Mouse (Mus musculus) heart, embryonic 13.5 days (tissue): ENCODE measurements around the gene Pidd1. TPM values are rescaled to one million over a fixed set of nuclear protein-coding genes. Genes with fewer than 3 reads are reported as not detected.

Experiments used
- ATAC-seq: fragments of 200-750 bp; cut with Nextera tagmentation; 2 replicates; pipeline ENCODE4 v1.8.0; 2017; ENCODE audit warnings: moderate TSS enrichment; ENCODE audit not compliant: insufficient number of reproducible peaks, low FRiP score, low TSS enrichment; ENCODE audit errors: extremely low read depth
- H3K27ac ChIP-seq: fragments of 300-500 bp; sonication (generic); replicated peaks from 2 replicates; pipeline ENCODE4 v1.5.1; 2015; ENCODE audit warnings: moderate library complexity, mild to moderate bottlenecking, inconsistent platforms
- H3K27me3 ChIP-seq: fragments of 300-500 bp; sonication (generic); replicated peaks from 2 replicates; pipeline ENCODE4 v1.6.1; 2015; ENCODE audit warnings: mild to moderate bottlenecking, inconsistent platforms
- H3K36me3 ChIP-seq: fragments of 300-500 bp; sonication (generic); 2 replicates; pipeline ENCODE4 v1.6.1; 2015; ENCODE audit warnings: mild to moderate bottlenecking, inconsistent platforms
- H3K4me1 ChIP-seq: fragments of 300-500 bp; sonication (generic); 2 replicates; pipeline ENCODE4 v1.6.1; 2015; ENCODE audit warnings: inconsistent platforms
- H3K4me2 ChIP-seq: fragments of 300-500 bp; sonication (generic); 2 replicates; pipeline ENCODE4 v1.6.1; 2015; ENCODE audit warnings: inconsistent platforms, mild to moderate bottlenecking, moderate library complexity
- H3K4me3 ChIP-seq: fragments of 300-500 bp; sonication (generic); 2 replicates; pipeline ENCODE4 v1.5.1; 2015; ENCODE audit warnings: moderate library complexity, mild to moderate bottlenecking, inconsistent platforms
- H3K9ac ChIP-seq: fragments of 300-500 bp; sonication (generic); 2 replicates; pipeline ENCODE4 v1.6.1; 2015; ENCODE audit warnings: inconsistent platforms, mild to moderate bottlenecking, moderate library complexity
- H3K9me3 ChIP-seq: fragments of 300-500 bp; sonication (generic); 2 replicates; pipeline ENCODE4 v1.6.1; 2016; ENCODE audit warnings: inconsistent platforms
- WGBS: fragments of 180-500 bp; shearing (Covaris S2); methylation state at CpG from one replicate; pipeline ENCODE4 v1.1.7; 2015; ENCODE audit warnings: mixed read lengths; 5-methylcytosine and 5-hydroxymethylcytosine counted together
- polyA plus RNA-seq: library from polyadenylated mRNA; unstranded; fragments of >200 nt; fragmentation: Nextera tagmentation; extraction: Ambion mirVana; gene quantifications from 2 replicates; pipeline ENCODE4 v1.2.1, GENCODE M21; 2015

Gene Pidd1
- polyA plus RNA-seq, 1 experiment from 2014 or later, result 8.1 TPM

GRCm38 (mm10) chr7:141481498-141482401, 37.9 kb upstream of the Pidd1 start:
- no peak for ATAC-seq
- Histone ChIP-seq H3K4me2 (peak overlapping the region; percentile 95), H3K4me1 (peaks cover 52% of the 10 kb centered on the region), H3K9ac (peak overlapping the region; percentile 80), H3K27me3 (peaks cover 13% of the 10 kb centered on the region), H3K27ac (no peak overlapping the region), H3K9me3 (no peaks in the 10 kb centered on the region), H3K36me3 (0 out of 2 replicates have a peak, but pooled peaks cover 10% of the 10 kb centered on the region), H3K4me3 (peak overlapping the region; percentile 65)
- under 1% methylated on average over 81 of the region's 81 CpGs for WGBS

- Histone ChIP-seq H3K4me1 (peaks cover 59% of the 10 kb centered on the region), H3K36me3 (0 out of 2 replicates have a peak, but pooled peaks cover 6% of the 10 kb centered on the region), H3K4me2 (peak overlapping the region; percentile 95), H3K4me3 (peak overlapping the region; percentile 65), H3K27me3 (peaks cover 13% of the 10 kb centered on the region), H3K27ac (no peak overlapping the region), H3K9me3 (no peaks in the 10 kb centered on the region), H3K9ac (peak overlapping the region; percentile 80; the same call in 1 of the 2 replicates)
- no peak for ATAC-seq
- WGBS, result 10% methylated on average over 10 of the region's 10 CpGs
Measured at GRCm38 (mm10) chr7:141480842-141481497, 37.1 kb upstream of the Pidd1 start.

- Histone ChIP-seq H3K9me3 (no peaks in the 10 kb centered on the region), H3K27ac (peak overlapping the region; percentile 98), H3K4me1 (peaks cover 67% of the 10 kb centered on the region), H3K4me3 (0 out of 2 replicates have a peak overlapping the region, but pooled peaks have one; percentile 88), H3K27me3 (peaks cover 13% of the 10 kb centered on the region), H3K4me2 (peak overlapping the region; percentile 95), H3K9ac (peak overlapping the region; percentile 62), H3K36me3 (no peaks in the 10 kb centered on the region)
- WGBS, result 43% methylated on average over 5 of the region's 5 CpGs
- ATAC-seq, result no peak
Measured at GRCm38 (mm10) chr7:141478270-141478748, 34.5 kb upstream of the Pidd1 start.

GRCm38 (mm10) chr7:141477578-141478269, 33.9 kb upstream of the Pidd1 start:
- no peak for ATAC-seq

GRCm38 (mm10) chr7:141476981-141477370, 33.2 kb upstream of the Pidd1 start:
- no peak for ATAC-seq
- peak overlapping the region; percentile 95 for H3K4me2 ChIP-seq
- H3K9ac ChIP-seq, result peak overlapping the region; percentile 91
- H3K36me3 ChIP-seq, result peaks cover 10% of the 10 kb centered on the region
- peaks cover under 1% of the 10 kb centered on the region; the same call in 1 of the 2 replicates for H3K27me3 ChIP-seq
- peak overlapping the region; percentile 88 for H3K4me3 ChIP-seq
- peak overlapping the region; percentile 98 for H3K27ac ChIP-seq
- H3K4me1 ChIP-seq, result peaks cover 64% of the 10 kb centered on the region
- no peaks in the 10 kb centered on the region for H3K9me3 ChIP-seq
- 12% methylated on average over 7 of the region's 7 CpGs for WGBS

More at GRCm38 (mm10) chr7:141477578-141478269, 33.9 kb upstream of the Pidd1 start:
- Histone ChIP-seq H3K36me3 (peaks cover 2% of the 10 kb centered on the region), H3K4me2 (peak overlapping the region; percentile 95), H3K27ac (peak overlapping the region; percentile 98), H3K4me3 (peak overlapping the region; percentile 88), H3K4me1 (peaks cover 69% of the 10 kb centered on the region), H3K27me3 (peaks cover 8% of the 10 kb centered on the region), H3K9ac (peak overlapping the region; percentile 91), H3K9me3 (no peaks in the 10 kb centered on the region)
- WGBS, result 36% methylated on average over 4 of the region's 4 CpGs

GRCm38 (mm10) chr7:141476226-141476980, 32.6 kb upstream of the Pidd1 start:
- peaks cover 15% of the 10 kb centered on the region for H3K36me3 ChIP-seq
- H3K4me3 ChIP-seq, result peak overlapping the region; percentile 88
- H3K9me3 ChIP-seq, result no peaks in the 10 kb centered on the region
- peak overlapping the region; percentile 95 for H3K4me2 ChIP-seq
- H3K4me1 ChIP-seq, result peaks cover 60% of the 10 kb centered on the region
- WGBS, result 2% methylated on average over 17 of the region's 17 CpGs
- no peaks in the 10 kb centered on the region for H3K27me3 ChIP-seq
- peak; percentile 47 for ATAC-seq
- H3K9ac ChIP-seq, result peak overlapping the region; percentile 91
- peak overlapping the region; percentile 98 for H3K27ac ChIP-seq

GRCm38 (mm10) chr7:141475805-141476158, 32.0 kb upstream of the Pidd1 start:
- Histone ChIP-seq H3K4me2 (peak overlapping the region; percentile 95), H3K4me3 (peak overlapping the region; percentile 88), H3K4me1 (peaks cover 54% of the 10 kb centered on the region), H3K9ac (peak overlapping the region; percentile 91), H3K36me3 (peaks cover 22% of the 10 kb centered on the region), H3K27ac (peak overlapping the region; percentile 98), H3K9me3 (no peaks in the 10 kb centered on the region), H3K27me3 (no peaks in the 10 kb centered on the region)
- no peak for ATAC-seq
- under 1% methylated on average over 12 of the region's 12 CpGs for WGBS

- peaks cover 51% of the 10 kb centered on the region for H3K4me1 ChIP-seq
- H3K4me3 ChIP-seq, result peak within 1 kb of the TSS; percentile 88
- H3K9me3 ChIP-seq, result no peaks in the 10 kb centered on the region
- H3K36me3 ChIP-seq, result peaks cover 27% of the 10 kb centered on the region
- WGBS, result under 1% methylated on average over 87 of the region's 87 CpGs
- H3K4me2 ChIP-seq, result peak within 1 kb of the TSS; percentile 95
- peak within 1 kb of the TSS; percentile 91 for H3K9ac ChIP-seq
- peak; percentile 66 for ATAC-seq
- no peaks in the 10 kb centered on the region for H3K27me3 ChIP-seq
- peak within 1 kb of the TSS; percentile 98 for H3K27ac ChIP-seq
Measured at GRCm38 (mm10) chr7:141475011-141475804, 31.4 kb upstream of the Pidd1 start, which contains the start of the genes Polr2l and Tspan4. Gene Polr2l, minus strand, starts transcription at chr7:141475132. Gene Tspan4, plus strand, starts transcription at chr7:141475240.

- H3K27ac ChIP-seq, result no peak overlapping the region
- H3K9me3 ChIP-seq, result no peaks in the 10 kb centered on the region
- WGBS, result 5% methylated on average over 5 of the region's 5 CpGs
- no peaks in the 10 kb centered on the region for H3K27me3 ChIP-seq
- peaks cover 38% of the 10 kb centered on the region for H3K36me3 ChIP-seq
- H3K4me2 ChIP-seq, result peak overlapping the region; percentile 95
- ATAC-seq, result no peak
- peaks cover 61% of the 10 kb centered on the region for H3K4me1 ChIP-seq
- H3K9ac ChIP-seq, result peak overlapping the region; percentile 91
- H3K4me3 ChIP-seq, result peak overlapping the region; percentile 88
Measured at GRCm38 (mm10) chr7:141474160-141474559, 30.3 kb upstream of the Pidd1 start.

- 88% methylated on average over 6 of the region's 6 CpGs for WGBS
- H3K4me2 ChIP-seq, result no peak overlapping the region
- H3K27ac ChIP-seq, result no peak overlapping the region
- no peak overlapping the region for H3K9ac ChIP-seq
- peaks cover 66% of the 10 kb centered on the region for H3K4me1 ChIP-seq
- no peak for ATAC-seq
- no peaks in the 10 kb centered on the region for H3K9me3 ChIP-seq
- H3K36me3 ChIP-seq, result peaks cover 39% of the 10 kb centered on the region
- no peak overlapping the region for H3K4me3 ChIP-seq
- no peaks in the 10 kb centered on the region for H3K27me3 ChIP-seq
Measured at GRCm38 (mm10) chr7:141472763-141473162, 28.9 kb upstream of the Pidd1 start.
